Mouse (Mus musculus): ENCODE data around the gene Arl6ip6.
A peak's percentile ranks its signal among the peaks of the same experiment; 100 is the strongest.

Gene Arl6ip6

DNA sequence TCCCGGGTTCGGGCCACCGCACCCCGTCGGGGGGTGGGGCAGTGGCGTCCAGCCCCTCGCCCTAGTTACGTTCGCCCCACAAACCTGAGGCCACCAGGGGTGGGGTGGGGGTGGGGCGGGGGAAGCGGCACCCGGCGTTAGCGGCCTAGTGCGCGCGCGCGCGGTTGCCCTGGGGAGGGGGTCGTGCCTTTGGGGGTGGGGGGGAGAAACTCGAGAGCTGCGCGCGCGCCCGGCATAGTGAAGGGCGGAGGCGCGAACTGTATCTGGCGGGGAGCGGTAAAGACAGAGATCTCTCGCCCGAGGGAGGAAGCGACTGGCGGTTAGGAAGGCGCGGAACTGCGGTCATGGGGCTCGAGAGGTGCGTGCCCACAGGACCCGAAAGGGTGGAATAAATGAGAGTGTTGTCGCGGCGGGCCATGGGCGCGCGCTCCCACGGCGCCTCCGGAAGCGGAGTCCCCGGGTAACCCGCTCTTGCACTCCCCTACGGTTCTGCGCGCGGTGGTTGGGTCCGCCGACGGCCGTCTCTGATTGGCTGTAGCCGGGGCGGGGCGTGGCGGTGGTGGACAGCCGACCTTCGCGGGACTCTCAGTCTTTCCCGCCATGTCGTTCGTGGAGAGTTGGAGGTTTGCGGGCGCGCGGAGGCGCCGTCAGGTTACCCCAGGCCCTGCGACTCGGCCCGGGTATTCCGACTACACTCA lies at the start of gene Arl6ip6:
Gene Arl6ip6, plus strand, starts transcription at position 204 of the 698 bp plus-strand sequence.
- peak; percentile 99 for DNase-seq

DNA sequence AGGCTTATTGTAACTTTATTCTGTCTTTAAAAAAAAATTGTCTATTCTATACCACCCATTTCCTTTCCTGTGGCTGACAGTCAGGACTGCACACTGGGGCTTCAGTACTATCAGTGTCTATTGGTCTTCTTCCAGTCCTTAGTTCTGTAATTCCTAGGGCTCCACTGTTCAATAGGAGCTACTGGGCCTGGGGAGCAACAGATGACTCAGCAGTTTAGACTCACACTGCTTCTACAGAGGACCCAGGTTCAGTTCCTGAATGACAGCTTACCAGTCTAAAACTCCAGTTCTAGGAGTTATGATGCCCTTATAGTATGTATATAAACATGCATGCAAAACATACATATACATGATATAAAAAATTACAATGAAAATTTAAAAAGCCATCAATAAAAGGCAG lies 44.7 kb upstream of the Arl6ip6 start:
- DNase-seq, result no peak

DNA sequence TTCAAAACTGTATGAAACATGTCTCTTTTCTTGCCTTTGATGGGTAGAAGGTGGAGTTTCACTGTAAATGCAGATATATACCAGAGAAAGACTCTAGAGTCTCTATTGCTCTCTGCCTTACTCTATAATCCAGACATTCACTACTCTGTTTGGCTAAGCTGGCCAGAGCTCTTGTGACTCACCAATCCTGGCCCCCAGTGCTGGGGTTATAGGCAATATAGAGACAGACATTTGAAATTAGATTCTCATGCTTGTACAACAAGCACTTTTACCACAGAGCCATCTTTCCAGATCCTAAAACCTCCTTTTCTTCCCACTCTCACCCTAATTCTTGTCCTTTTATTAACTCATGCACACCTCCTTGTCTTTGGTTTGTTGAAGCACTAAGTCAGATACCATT lies 17.6 kb upstream of the Arl6ip6 start:
- no peak for DNase-seq

DNA sequence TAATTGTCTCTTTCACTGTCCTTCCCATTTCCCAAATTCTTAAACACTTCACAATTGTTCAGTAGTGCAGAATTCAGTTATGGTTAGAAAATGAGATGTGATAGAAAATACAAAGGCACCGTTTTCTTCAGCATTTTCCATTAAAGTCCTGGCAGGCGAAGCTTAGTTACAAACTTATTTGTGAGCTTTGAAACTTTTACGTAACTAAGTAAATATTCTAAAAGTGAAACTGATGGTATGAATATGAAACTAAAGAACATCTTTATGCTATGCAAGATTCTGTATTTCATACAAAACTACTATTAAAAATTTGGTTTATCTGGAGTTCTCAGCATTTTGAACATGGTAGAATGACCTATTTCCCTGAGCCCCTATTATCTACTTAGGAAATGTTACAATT lies 12.6 kb upstream of the Arl6ip6 start:
- no peak for DNase-seq

DNA sequence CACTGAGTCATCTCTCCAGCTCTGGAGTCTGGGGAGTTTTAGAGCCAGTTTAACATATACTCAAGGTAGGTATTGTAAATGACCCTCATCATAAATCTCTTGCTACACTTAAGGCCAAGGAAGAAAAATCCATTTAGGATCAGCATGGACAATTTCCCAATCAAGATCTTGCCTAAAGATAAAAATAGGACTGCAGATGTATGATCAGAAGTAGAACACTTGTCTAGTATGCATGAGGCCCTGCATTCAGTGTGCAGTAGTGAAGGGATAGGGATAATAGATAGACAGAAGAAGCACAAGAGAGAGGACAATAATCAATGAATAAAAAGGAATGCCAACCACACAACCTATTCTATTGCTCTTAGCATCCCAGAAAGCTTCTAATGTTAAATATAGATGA lies 11.7 kb upstream of the Arl6ip6 start:
- DNase-seq, result no peak

DNA sequence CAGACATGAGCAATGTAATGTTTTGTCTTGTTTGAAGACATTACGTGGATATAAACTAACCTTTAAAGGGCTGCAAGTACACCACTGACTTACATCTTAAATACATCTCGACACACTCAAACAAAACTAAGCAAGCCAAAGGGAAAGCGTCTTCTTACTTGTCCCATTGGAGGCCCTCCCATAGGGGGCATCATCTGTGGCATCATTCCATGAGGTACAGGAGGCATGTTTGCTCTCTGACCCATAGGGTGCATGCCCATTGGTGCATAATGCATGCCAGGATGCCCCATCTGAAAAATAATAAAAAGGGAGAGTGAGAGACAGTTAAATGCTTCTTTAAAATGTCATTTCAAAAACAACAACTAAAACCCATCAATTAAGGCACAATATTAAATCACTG lies 1.7 kb upstream of the Arl6ip6 start:
- DNase-seq, result peak in 1 of 2 experiments; percentile 25

DNA sequence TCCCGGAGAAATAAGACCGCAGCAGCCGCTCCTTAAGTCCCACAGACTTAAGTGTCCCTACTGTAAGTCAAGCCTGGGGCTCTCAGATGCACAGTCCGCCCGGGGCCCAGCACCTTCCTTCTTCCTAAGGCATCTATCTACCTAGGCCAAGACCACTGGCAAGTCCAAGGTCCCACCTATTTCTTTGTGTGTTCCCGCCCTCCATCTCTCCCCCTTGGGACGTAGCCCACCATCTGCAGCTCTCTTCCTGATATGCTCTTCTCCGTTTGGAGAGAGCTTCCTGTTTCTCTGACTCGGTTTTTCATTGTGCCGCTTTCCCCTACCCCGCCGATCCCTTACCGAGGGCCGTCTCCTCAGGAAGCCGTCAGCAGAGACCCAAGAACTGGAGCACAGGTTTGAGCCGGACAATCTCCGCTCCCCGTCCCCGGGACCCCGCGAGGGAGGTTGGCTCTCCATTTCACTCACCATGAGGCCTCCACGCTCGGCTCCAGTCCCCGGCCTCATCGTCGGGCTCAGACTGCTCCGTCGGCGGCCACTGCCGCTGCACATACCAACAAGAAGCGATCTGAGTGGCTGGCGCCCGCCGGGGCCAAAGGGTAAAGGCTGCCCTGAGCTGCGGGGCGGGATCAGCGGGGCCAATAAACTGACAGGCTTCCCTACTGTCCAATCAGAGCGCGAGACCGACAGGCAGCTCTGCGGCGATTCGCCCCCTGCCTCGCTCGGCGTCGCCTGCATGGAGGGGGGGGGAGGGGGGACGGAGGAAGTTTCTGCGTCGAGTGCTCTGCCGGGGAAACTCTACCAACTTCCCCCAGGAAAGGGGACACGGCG lies 628 bp upstream of the Arl6ip6 start, which contains the start of gene Prpf40a:
Gene Prpf40a, minus strand, starts transcription at position 601 of the 828 bp plus-strand sequence.
- peak; percentile 100 for DNase-seq

DNA sequence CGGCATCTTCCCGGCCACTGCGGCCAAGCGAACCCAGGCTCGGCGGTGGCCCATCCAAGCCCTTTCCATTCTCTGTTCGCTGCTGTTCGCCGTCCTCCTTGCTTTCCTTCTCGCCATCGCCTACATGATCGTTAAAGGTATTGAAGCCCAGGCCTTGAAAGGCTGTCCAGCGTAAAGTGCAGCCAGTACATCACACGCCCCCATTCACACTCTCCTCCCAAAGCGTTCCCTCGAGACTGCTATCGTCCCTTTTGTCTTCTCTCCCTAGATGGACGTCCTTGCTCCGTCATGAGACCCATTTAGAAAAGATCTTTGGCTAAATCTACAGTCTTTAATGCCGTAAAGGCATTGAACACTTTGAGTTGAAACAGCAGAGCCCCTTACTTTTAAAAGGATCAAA lies 860 bp downstream of the Arl6ip6 start:
- no peak for DNase-seq

DNA sequence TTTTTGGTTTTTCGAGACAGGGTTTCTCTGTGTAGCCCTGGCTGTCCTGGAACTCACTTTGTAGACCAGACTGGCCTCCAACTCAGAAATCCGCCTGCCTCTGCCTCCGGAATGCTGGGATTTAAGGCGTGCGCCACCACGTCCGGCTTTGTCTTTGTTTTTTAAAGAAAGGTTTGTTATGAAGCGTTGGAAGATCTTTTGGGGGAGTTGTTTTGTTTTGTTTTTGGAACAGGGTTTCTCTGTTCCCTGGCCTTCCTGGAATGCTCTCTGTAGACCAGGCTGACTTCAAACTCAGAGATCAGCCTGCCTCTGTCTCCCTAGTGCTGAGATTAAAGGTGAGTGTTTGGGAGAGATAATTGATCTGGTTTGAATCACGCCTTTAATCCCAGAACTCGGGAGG lies 4.9 kb downstream of the Arl6ip6 start:
- no peak for DNase-seq

DNA sequence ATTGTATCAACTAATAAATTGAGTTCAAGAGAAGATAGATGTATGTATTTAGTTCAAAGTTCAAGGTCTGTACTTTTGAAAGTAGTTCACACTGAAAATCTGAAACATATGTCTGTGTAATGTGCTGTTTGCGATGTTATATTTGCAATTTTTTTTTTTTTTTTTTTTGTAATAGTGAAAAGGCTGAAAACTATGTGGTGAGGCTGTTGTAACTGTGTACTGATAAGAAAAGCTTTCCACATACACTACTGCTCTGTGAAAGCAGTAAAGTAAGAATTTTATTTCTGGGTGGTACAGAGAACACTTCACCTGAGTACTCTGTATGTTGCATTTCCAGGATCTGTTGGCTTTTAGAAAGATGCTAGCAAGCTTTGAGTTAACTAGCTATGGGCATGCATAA lies 7.7 kb downstream of the Arl6ip6 start:
- no peak for DNase-seq

DNA sequence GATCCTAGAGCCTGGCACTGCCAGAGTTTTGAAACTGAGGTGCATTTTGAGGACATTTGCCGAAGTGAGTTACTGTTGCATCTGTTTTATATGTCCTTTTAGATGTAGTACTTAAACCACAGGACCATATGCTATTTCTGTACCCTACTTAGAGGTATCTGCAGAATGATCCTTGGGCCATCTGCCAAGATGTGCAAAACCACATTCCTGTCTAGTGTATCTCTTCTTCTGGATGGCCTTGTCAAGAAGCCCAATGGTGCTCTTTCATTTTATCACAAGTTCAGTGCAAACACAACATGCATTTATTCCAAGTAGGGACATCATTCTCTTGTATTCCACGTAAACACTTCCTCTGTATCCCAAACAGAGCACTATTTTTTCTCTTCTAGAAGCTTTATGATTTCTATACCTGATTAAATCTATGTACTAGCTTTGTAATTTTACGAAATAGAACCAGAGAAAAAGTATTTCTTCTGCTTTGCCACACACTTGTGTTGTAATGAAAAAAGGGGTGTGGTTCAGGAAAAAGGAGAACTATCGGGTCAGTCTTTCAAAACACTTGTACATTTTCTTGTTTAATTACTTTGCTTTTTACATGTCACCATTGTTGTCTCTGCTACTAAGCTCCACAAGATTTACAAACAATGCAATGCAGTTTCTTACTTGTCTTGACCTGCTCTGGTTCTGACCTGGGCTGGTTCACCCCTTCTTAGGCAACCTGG lies 8.8 kb downstream of the Arl6ip6 start:
- no peak for DNase-seq

DNA sequence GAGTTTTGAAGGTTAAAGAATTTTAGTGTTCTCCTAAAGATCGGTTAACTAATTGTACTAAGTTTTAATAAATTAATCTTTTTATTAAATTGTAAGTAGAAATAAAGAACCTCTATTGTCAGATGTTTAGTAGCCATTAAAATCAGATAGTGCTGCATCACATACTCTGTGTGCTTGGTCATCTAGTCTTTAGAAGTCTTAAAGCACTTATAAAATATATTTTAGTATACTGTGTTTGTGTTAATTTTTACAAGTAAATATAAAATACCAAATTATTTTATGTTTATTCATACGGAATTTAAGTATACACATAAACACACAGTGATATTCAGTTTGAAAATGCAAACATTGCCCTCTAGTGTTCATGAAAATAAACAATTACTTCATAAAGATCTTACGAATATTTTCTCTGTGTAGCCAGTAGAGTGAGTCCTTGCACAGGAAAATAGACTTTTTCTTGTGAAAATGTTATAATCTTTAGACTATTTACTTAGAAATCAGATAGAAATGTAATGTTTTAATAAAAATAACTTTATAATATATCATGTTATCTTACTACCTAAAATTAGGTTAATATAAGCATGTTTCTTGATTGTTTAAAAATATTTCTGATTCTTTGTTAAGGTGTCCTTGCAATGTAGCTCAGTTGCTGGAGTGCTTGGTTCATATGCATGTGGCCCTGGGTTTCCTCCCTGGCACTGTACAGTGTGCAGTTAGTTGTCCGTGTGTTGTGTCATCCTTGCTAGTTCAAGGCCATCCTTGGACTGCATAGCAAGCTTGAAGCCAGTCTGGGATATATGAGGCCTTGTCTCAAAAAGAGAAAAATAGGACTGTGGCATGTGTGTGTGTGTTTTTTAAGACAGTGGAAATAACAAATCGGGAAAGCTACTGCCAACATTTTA lies 13.1 kb downstream of the Arl6ip6 start:
- DNase-seq, result no peak

DNA sequence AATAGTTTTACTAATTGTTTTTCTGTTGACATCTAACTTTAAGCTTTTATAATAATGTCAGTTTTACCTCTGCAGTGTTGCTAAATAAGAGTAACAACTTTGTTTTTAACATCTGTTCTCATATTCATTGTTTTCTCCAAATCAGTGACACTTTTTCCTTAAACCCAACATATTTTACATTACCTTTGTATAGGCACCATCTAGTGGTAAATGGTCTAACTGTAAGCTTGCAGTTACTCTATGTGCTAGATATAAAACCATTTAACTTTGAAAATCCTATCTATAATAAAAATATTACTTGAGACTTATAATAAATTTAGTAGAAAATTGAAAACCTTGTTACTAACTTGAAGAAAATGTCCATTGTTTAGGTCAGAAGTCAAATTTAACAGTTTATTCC lies 15.2 kb downstream of the Arl6ip6 start:
- no peak for DNase-seq

DNA sequence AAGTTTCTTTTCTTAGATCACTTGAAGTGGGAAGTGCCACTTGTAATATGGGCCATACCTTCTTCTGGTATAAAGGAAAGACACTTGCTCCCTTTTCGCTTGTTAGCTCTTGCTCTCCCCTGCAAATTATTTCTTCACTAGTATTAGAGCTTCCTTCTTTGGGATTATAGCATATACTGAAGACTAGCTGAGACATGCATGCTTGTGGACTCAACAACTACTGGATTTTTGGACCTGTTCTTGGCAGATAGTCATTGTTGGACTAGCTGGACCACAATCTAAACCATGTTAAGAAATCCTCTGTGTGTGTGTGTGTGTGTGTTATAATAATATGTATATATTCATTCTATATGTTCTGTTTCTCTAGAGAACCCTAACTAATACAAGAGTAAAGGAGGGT lies 22.0 kb downstream of the Arl6ip6 start:
- no peak for DNase-seq

DNA sequence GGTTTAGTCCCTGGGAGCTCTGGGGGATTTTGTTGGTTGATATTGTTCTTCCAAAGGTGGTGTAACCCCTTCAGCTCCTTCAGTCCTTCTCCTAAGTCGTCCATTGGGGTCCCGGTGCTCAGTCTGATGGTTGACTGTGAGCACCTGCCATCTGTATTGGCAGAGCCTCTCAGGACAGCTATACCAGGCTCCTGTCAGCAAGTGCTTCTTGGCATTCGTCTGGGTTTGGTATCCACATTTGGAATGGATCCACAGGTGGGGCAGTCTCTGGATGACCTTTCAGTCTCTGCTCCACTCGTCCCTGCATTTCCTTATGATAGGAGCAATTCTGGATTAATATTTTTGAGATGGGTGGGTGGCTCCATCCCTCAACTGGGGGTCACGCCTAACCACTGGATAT lies 30.7 kb downstream of the Arl6ip6 start:
- peak in 1 of 2 experiments; percentile 3 for DNase-seq

DNA sequence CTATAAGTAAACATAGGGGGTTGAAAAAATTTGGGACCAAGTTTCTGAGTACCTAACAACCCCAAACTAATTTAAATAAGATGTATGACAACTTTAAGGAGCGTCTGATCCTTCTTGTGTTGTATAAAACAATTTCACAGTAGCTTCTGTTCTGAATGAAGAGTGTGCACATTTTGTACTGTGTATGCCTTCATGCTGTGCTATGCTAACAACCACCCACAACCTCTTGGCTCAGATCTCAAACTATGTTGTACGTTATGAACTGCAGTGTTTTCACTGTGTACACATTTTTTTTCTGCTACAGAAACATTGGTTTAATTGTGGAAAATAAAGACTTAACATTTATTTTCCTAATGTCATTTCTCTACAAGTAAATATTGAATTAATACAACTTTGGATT lies 65.5 kb downstream of the Arl6ip6 start:
- no peak for DNase-seq

All from cerebellum, postnatal 25 days (tissue).